Mouse (Mus musculus): ENCODE results near the gene Celf5. TPM values are rescaled to one million over a fixed set of nuclear protein-coding genes. Genes with fewer than 3 reads are reported as not detected.

Celf5 gene
- polyA plus RNA-seq (2017; shearing (Covaris generic)): 0.35 TPM

DNA sequence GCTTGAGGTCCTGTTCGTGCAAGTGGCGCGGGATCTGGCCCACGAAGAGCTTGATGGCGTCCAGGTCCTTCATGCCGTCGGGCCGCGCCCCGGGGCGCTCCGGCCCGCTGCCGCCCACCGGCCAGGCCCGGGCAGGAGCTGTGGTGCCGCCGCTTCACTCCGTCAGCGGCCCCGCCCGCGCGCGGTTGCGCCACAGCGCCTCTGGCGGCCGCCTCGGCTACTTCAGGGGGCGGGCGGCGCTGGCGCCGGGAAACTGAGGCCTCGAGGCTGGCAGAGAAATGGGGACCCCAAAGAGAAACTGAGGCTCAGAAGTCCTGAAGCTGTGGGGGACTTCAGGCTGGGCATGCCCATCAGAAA, at the start of gene Celf5:
Gene Celf5 (minus strand): TSS at position 177 of the 357 bp plus-strand sequence.

DNA sequence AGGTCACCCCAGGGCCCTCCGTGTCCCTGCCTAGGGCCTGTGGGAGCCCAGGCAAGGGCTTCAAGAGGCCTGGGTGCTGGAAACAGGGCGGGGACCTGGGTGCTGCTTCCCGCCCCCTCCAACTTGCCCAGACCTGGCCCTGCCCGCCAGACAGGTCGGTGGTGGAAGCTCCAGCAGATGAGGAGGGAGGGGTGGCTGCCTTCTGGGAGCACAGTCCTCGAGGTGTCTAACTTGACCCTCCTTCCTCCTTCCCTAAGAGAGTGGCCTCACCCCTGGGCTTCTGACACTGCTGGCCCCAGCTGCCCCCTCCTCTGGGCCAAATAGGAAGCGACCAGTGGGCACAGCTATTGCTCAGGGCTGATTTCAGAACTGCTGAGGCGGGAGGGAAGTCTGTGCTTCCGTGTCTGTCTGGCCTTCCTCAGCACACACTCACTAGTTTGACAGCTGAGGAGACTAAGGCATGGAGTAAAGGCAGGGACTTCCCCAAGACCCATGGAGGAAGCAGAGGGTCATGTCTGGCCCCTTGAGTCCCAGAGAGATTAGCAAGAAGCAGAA, 41.6 kb upstream of the Celf5 start, which contains the start of gene Gna15:
Gene Gna15 (minus strand): TSS at position 175 of the 555 bp plus-strand sequence.

DNA sequence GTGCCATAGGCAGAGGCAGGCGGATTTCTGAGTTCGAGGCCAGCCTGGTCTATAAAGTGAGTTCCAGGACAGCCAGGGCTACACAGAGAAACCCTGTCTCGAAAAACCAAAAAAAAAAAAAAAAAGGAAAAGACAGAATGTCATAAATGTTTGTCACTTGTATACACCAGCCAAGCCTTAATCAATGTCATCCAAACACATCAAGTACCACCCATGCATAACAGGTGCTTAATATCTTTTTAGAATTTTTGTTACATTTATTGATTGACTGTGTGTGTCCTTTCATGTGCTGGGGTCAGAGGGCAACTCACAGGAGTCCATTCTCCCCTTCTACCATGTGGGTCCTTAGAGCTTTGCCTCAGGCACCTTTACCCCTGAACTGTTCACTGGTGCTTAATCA, 17.5 kb upstream of the Celf5 start, which contains the start of gene S1pr4:
Gene S1pr4 (minus strand): TSS at position 101 of the 400 bp plus-strand sequence.

DNA sequence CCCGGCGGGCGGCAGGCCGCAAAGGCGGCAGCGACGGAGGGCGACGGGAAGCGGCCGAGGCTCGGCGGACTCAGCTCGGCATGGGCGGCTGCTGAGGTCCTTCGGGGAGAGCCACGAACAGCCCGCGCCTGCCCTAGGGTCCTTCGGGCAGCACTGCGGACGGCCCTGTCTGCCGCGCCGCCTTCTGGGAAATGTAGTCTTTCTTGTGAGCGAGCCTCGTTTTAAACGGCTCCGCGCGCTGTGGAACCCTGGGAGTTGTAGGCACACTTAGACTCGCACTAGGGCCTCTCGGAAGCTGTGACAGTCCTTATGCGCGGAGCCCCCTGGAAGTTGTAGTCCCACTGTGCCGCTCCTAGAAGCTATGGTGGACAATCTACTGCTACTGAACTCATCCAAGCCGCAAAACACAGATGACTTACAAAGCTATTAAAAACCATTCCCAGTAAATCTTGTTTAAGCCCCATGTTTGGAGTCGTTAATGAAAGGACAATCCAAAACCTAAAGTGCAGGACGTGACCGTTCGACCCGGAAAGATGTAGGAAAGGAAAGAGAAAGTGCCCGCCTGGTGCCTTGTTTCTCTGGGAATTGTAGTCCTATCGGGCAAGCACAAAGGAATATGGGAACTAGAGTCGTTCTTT, 13.9 kb upstream of the Celf5 start, which contains the start of gene Ncln:
Gene Ncln (minus strand): TSS at position 129 of the 638 bp plus-strand sequence.

DNA sequence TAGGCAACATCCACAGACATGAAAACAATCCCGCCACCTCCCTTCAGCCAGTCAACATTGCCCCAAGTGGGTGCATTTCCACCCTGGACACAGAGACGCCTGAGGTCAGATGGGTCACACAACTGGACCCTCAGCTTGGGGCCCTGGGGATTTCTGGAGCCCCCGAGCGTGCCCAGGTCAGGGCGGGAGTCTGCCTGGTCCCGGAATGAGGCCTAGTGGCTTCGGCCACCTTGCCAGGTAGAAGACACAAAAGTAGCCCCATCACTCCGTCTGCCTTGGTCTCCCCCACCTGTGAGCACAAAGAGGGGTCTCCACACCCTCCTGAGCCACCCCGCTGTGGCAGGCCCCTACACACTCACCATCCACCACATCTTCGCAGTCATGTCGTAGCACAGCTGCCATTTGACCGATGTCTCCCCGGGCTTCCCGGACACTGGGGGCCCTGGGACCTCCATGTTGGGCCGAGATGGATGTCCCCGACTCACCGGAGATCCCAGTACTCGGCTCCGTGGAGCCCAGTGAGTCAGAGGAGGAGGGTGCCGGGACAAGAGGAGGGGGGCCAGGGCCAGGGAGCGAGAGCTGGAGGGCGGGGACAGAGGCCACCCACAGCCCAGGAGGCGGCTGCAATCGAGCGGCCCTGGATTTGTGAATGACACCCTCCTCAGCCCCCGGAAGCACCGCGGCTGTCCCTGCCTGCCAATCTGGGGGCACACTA, 27.2 kb downstream of the Celf5 start, which contains the start of gene Nfic:
Gene Nfic (minus strand): TSS at position 455 of the 715 bp plus-strand sequence.

Other genes starting within 250 kb of the Celf5 start
- gene Zfr2, start 249.6 kb downstream of the Celf5 start, polyA plus RNA-seq (2017; shearing (Covaris generic)): 4.7 TPM
- gene Matk, start 229.8 kb downstream of the Celf5 start, polyA plus RNA-seq (2017; shearing (Covaris generic)): 128 TPM
- 129 TPM for gene Mrpl54, start 215.8 kb downstream of the Celf5 start, polyA plus RNA-seq (2017; shearing (Covaris generic))
- 62.8 TPM for gene Apba3, start 215.7 kb downstream of the Celf5 start, polyA plus RNA-seq (2017; shearing (Covaris generic))
- 18.0 TPM for gene Tjp3, start 191.1 kb downstream of the Celf5 start, polyA plus RNA-seq (2017; shearing (Covaris generic))
- gene Pip5k1c, start 189.7 kb downstream of the Celf5 start, polyA plus RNA-seq (2017; shearing (Covaris generic)): 42.0 TPM
- gene Cactin, start 161.6 kb downstream of the Celf5 start, polyA plus RNA-seq (2017; shearing (Covaris generic)): 25.4 TPM
- gene Tbxa2r, start 154.0 kb downstream of the Celf5 start, polyA plus RNA-seq (2017; shearing (Covaris generic)): 55.0 TPM
- gene Gipc3, start 139.4 kb downstream of the Celf5 start, polyA plus RNA-seq (2017; shearing (Covaris generic)): 0.18 TPM
- gene Hmg20b, start 132.2 kb downstream of the Celf5 start, polyA plus RNA-seq (2017; shearing (Covaris generic)): 29.3 TPM
- gene Mfsd12, start 125.2 kb downstream of the Celf5 start, polyA plus RNA-seq (2017; shearing (Covaris generic)): 1.7 TPM
- gene 4930404N11Rik, start 116.9 kb downstream of the Celf5 start, polyA plus RNA-seq (2017; shearing (Covaris generic)): 0.56 TPM
- gene Fzr1, start 104.2 kb downstream of the Celf5 start, polyA plus RNA-seq (2017; shearing (Covaris generic)): 22.3 TPM
- 40.6 TPM for gene Dohh, start 98.3 kb downstream of the Celf5 start, polyA plus RNA-seq (2017; shearing (Covaris generic))
- gene Gm48551, start 98.2 kb downstream of the Celf5 start, polyA plus RNA-seq (2017; shearing (Covaris generic)): 2.3 TPM
- gene Gm48552, start 93.7 kb downstream of the Celf5 start, polyA plus RNA-seq (2017; shearing (Covaris generic)): 2.6 TPM
- gene Smim24, start 89.7 kb downstream of the Celf5 start, polyA plus RNA-seq (2017; shearing (Covaris generic)): 13.0 TPM
- gene Nfic, start 27.1 kb downstream of the Celf5 start, polyA plus RNA-seq (2017; shearing (Covaris generic)): 19.9 TPM
- 145 TPM for gene Ncln, start 13.7 kb upstream of the Celf5 start, polyA plus RNA-seq (2017; shearing (Covaris generic))
- 85.6 TPM for gene S1pr4, start 17.4 kb upstream of the Celf5 start, polyA plus RNA-seq (2017; shearing (Covaris generic))
- gene Gna15, start 41.5 kb upstream of the Celf5 start, polyA plus RNA-seq (2017; shearing (Covaris generic)): 40.0 TPM
- gene Gna11, start 62.5 kb upstream of the Celf5 start, polyA plus RNA-seq (2017; shearing (Covaris generic)): 6.5 TPM
- gene Aes, start 76.8 kb upstream of the Celf5 start, polyA plus RNA-seq (2017; shearing (Covaris generic)): 154 TPM
- gene Tle2, start 91.9 kb upstream of the Celf5 start, polyA plus RNA-seq (2017; shearing (Covaris generic)): 2.7 TPM
- gene Tle6, start 118.4 kb upstream of the Celf5 start, polyA plus RNA-seq (2017; shearing (Covaris generic)): 1.1 TPM
- gene BC025920, start 123.6 kb upstream of the Celf5 start, polyA plus RNA-seq (2017; shearing (Covaris generic)): 2.1 TPM
- gene Sirt6, start 145.1 kb upstream of the Celf5 start, polyA plus RNA-seq (2017; shearing (Covaris generic)): 23.6 TPM
- gene Ankrd24, start 145.8 kb upstream of the Celf5 start, polyA plus RNA-seq (2017; shearing (Covaris generic)): 2.4 TPM
- 10.4 TPM for gene Gm10778, start 166.3 kb upstream of the Celf5 start, polyA plus RNA-seq (2017; shearing (Covaris generic))
- gene Zfp433, start 222.1 kb upstream of the Celf5 start, polyA plus RNA-seq (2017; shearing (Covaris generic)): 21.2 TPM